Mouse (Mus musculus): Measurements from ENCODE around the gene Spag8. TPM values are rescaled to one million over a fixed set of nuclear protein-coding genes. Genes with fewer than 3 reads are reported as not detected.
A peak's percentile ranks its signal among the peaks of the same experiment; 100 is the strongest.

The Spag8 gene
- polyA plus RNA-seq, 1 experiment from 2014 or later: 2.0 TPM

- peaks cover 25% of the 10 kb centered on the region for H3K36me3 ChIP-seq
- peaks cover 39% of the 10 kb centered on the region for H3K4me1 ChIP-seq
- H3K27ac ChIP-seq: no peak overlapping the region
- H3K9me3 ChIP-seq: no peaks in the 10 kb centered on the region
- H3K27me3 ChIP-seq (ENCODE audit: insufficient read depth, poor library complexity, severe bottlenecking): peaks cover 15% of the 10 kb centered on the region; the same call in 1 of the 2 replicates
- 75% methylated on average over 8 of the region's 8 CpGs for WGBS
- DNase-seq (ENCODE audit: low spot score): no peak
- H3K4me3 ChIP-seq: no peak overlapping the region
Measured at GRCm38 (mm10) chr4:43673703-43674102, 20.3 kb upstream of the Spag8 start.

GRCm38 (mm10) chr4:43672070-43672469, 18.7 kb upstream of the Spag8 start:
- 7% methylated on average over 2 of the region's 2 CpGs for WGBS

GRCm38 (mm10) chr4:43669428-43669794, 16.0 kb upstream of the Spag8 start:
- H3K4me3 ChIP-seq: peak overlapping the region; percentile 77
- peaks cover 54% of the 10 kb centered on the region for H3K27me3 ChIP-seq (ENCODE audit: insufficient read depth, poor library complexity, severe bottlenecking)
- peak overlapping the region; percentile 94 for H3K27ac ChIP-seq
- no peaks in the 10 kb centered on the region for H3K9me3 ChIP-seq
- no peak for DNase-seq (ENCODE audit: low spot score)
- WGBS: under 1% methylated on average over 24 of the region's 25 CpGs
- H3K4me1 ChIP-seq: peaks cover 42% of the 10 kb centered on the region
- H3K36me3 ChIP-seq: peaks cover 2% of the 10 kb centered on the region; the same call in 1 of the 2 replicates

More at GRCm38 (mm10) chr4:43672070-43672469, 18.7 kb upstream of the Spag8 start:
- H3K27me3 ChIP-seq (ENCODE audit: insufficient read depth, poor library complexity, severe bottlenecking): peaks cover 30% of the 10 kb centered on the region
- no peak overlapping the region for H3K4me3 ChIP-seq
- peaks cover 42% of the 10 kb centered on the region for H3K4me1 ChIP-seq
- no peaks in the 10 kb centered on the region for H3K9me3 ChIP-seq
- H3K27ac ChIP-seq: no peak overlapping the region
- peaks cover 20% of the 10 kb centered on the region; the same call in 1 of the 2 replicates for H3K36me3 ChIP-seq
- DNase-seq (ENCODE audit: low spot score): peak; percentile 91

GRCm38 (mm10) chr4:43668782-43669427, 15.5 kb upstream of the Spag8 start, which contains the start of the genes Tmem8b and Fam221b:
Tmem8b (plus strand) TSS chr4:43668971.
Fam221b (minus strand) TSS chr4:43669145.
- peaks cover 39% of the 10 kb centered on the region for H3K4me1 ChIP-seq
- no peaks in the 10 kb centered on the region for H3K36me3 ChIP-seq
- peaks cover 56% of the 10 kb centered on the region for H3K27me3 ChIP-seq (ENCODE audit: insufficient read depth, poor library complexity, severe bottlenecking)
- peak within 1 kb of the TSS; percentile 77 for H3K4me3 ChIP-seq
- H3K27ac ChIP-seq: peak within 1 kb of the TSS; percentile 94
- no peaks in the 10 kb centered on the region for H3K9me3 ChIP-seq
- peak; percentile 95 for DNase-seq (ENCODE audit: low spot score)
- WGBS: 2% methylated on average over 41 of the region's 41 CpGs

- Histone ChIP-seq H3K9me3 (no peaks in the 10 kb centered on the region), H3K4me3 (no peak overlapping the region), H3K27me3 (ENCODE audit: insufficient read depth, poor library complexity, severe bottlenecking) (peaks cover 79% of the 10 kb centered on the region), H3K36me3 (no peaks in the 10 kb centered on the region), H3K27ac (no peak overlapping the region), H3K4me1 (peaks cover 20% of the 10 kb centered on the region)
- 23% methylated on average over 4 of the region's 4 CpGs for WGBS
- no peak for DNase-seq (ENCODE audit: low spot score)
Measured at GRCm38 (mm10) chr4:43666412-43666811, 13.0 kb upstream of the Spag8 start.

GRCm38 (mm10) chr4:43657146-43657545, 3.8 kb upstream of the Spag8 start:
- peak overlapping the region; percentile 91 for H3K4me3 ChIP-seq
- DNase-seq (ENCODE audit: low spot score): no peak
- H3K4me1 ChIP-seq: peaks cover 25% of the 10 kb centered on the region
- WGBS: 61% methylated on average over 4 of the region's 4 CpGs
- no peaks in the 10 kb centered on the region for H3K9me3 ChIP-seq
- peaks cover 37% of the 10 kb centered on the region for H3K27me3 ChIP-seq (ENCODE audit: insufficient read depth, poor library complexity, severe bottlenecking)
- no peaks in the 10 kb centered on the region for H3K36me3 ChIP-seq
- no peak overlapping the region for H3K27ac ChIP-seq

GRCm38 (mm10) chr4:43656339-43657109, 3.1 kb upstream of the Spag8 start, which contains the start of gene Hint2:
Hint2 (minus strand) TSS chr4:43656466.
- Histone ChIP-seq H3K9me3 (no peaks in the 10 kb centered on the region), H3K36me3 (peaks cover 2% of the 10 kb centered on the region; the same call in 1 of the 2 replicates), H3K4me3 (peak within 1 kb of the TSS; percentile 91), H3K27me3 (ENCODE audit: insufficient read depth, poor library complexity, severe bottlenecking) (peaks cover 30% of the 10 kb centered on the region), H3K4me1 (peaks cover 29% of the 10 kb centered on the region), H3K27ac (peak within 1 kb of the TSS; percentile 95)
- peak; percentile 98 for DNase-seq (ENCODE audit: low spot score)
- 1% methylated on average over 34 of the region's 34 CpGs for WGBS

GRCm38 (mm10) chr4:43655656-43656338, 2.4 kb upstream of the Spag8 start:
- WGBS: 7% methylated on average over 34 of the region's 34 CpGs
- peak overlapping the region; percentile 91 for H3K4me3 ChIP-seq
- no peaks in the 10 kb centered on the region for H3K9me3 ChIP-seq
- peaks cover 5% of the 10 kb centered on the region for H3K36me3 ChIP-seq
- H3K27ac ChIP-seq: peak overlapping the region; percentile 95
- peaks cover 29% of the 10 kb centered on the region for H3K4me1 ChIP-seq
- H3K27me3 ChIP-seq (ENCODE audit: insufficient read depth, poor library complexity, severe bottlenecking): peaks cover 23% of the 10 kb centered on the region
- no peak for DNase-seq (ENCODE audit: low spot score)

GRCm38 (mm10) chr4:43652726-43653125, 668 bp downstream of the Spag8 start:
- peaks cover 29% of the 10 kb centered on the region for H3K4me1 ChIP-seq
- H3K9me3 ChIP-seq: no peaks in the 10 kb centered on the region
- H3K27me3 ChIP-seq (ENCODE audit: insufficient read depth, poor library complexity, severe bottlenecking): peaks cover 4% of the 10 kb centered on the region; the same call in 1 of the 2 replicates
- DNase-seq (ENCODE audit: low spot score): no peak
- peak overlapping the region; percentile 50 for H3K4me3 ChIP-seq
- peaks cover 19% of the 10 kb centered on the region for H3K36me3 ChIP-seq
- no peak overlapping the region for H3K27ac ChIP-seq
- WGBS: 85% methylated on average over 4 of the region's 4 CpGs

GRCm38 (mm10) chr4:43649783-43650182, 3.6 kb downstream of the Spag8 start:
- H3K27me3 ChIP-seq (ENCODE audit: insufficient read depth, poor library complexity, severe bottlenecking): peaks cover 4% of the 10 kb centered on the region; the same call in 1 of the 2 replicates
- H3K4me1 ChIP-seq: peaks cover 13% of the 10 kb centered on the region; the same call in 1 of the 2 replicates
- no peaks in the 10 kb centered on the region for H3K9me3 ChIP-seq
- H3K36me3 ChIP-seq: peaks cover 22% of the 10 kb centered on the region
- H3K27ac ChIP-seq: no peak overlapping the region
- no peak for DNase-seq (ENCODE audit: low spot score)
- 93% methylated on average over 3 of the region's 3 CpGs for WGBS
- H3K4me3 ChIP-seq: no peak overlapping the region

GRCm38 (mm10) chr4:43640491-43640890, 12.9 kb downstream of the Spag8 start:
- WGBS: 70% methylated on average over 6 of the region's 6 CpGs
- H3K4me1 ChIP-seq: peaks cover 17% of the 10 kb centered on the region
- no peaks in the 10 kb centered on the region for H3K9me3 ChIP-seq
- H3K27ac ChIP-seq: no peak overlapping the region
- DNase-seq (ENCODE audit: low spot score): peak; percentile 58
- H3K4me3 ChIP-seq: no peak overlapping the region
- H3K27me3 ChIP-seq (ENCODE audit: insufficient read depth, poor library complexity, severe bottlenecking): no peaks in the 10 kb centered on the region
- H3K36me3 ChIP-seq: peaks cover 3% of the 10 kb centered on the region; the same call in 1 of the 2 replicates

- Histone ChIP-seq H3K36me3 (peaks cover 3% of the 10 kb centered on the region; the same call in 1 of the 2 replicates), H3K9me3 (no peaks in the 10 kb centered on the region), H3K4me1 (peaks cover 19% of the 10 kb centered on the region), H3K27ac (no peak overlapping the region), H3K4me3 (no peak overlapping the region), H3K27me3 (ENCODE audit: insufficient read depth, poor library complexity, severe bottlenecking) (no peaks in the 10 kb centered on the region)
- peak; percentile 67 for DNase-seq (ENCODE audit: low spot score)
- WGBS: 68% methylated on average over 9 of the region's 9 CpGs
Measured at GRCm38 (mm10) chr4:43640076-43640475, 13.3 kb downstream of the Spag8 start.
